ENCODE assay signal across 8 mouse cellular contexts in the genomic region with DNA sequence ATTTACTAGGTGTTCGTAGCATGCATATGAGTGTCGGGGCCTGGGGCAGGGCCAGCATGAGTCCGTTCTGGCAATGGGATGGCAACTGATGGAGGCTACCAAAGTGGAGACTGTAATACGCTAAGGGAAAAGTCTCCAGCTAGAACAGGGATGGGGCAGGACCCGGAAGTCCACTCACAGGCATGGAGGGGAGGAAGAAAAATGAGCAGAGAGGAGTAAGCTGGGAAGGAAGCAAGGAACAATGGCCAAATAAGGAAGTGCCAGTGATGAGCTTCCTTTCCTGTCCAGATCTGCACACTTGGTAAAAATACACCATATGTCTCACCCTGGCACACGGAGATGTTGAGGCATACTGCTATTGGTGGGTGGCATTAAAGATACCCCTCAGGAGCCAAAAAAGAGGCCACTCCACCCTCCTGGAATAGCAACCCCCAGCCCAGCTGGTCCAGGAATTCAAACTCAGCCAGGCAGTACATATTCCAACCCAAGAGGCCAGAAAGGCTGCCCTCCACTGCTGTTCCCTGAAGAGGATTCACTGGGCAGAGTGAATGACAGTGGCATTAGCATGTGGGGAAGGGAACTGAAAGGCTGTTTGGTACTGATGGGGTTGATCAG. TPM values are rescaled to one million over a fixed set of nuclear protein-coding genes. Genes with fewer than 3 reads are reported as not detected.
DNase-seq lines count a peak whose midpoint lies in the region; ATAC-seq lines count a peak whose summit lies in the region.
"Had no signal": no experiment of that assay in that cellular context is flagged by ENCODE, and none has a peak within 500 bp of the region (broad histone marks: within the 10 kb centered on the region; RNA-seq: fewer than 3 reads in every experiment).

No protein-coding gene starts in this region.

- no peak overlapping the region for H3K4me2 ChIP-seq in lung, embryonic 15.5 days
- H3K4me2 ChIP-seq: liver, embryonic 11.5 days had no signal

- H3K9ac ChIP-seq in lung, embryonic 15.5 days = no peak overlapping the region

- H3K9me3 ChIP-seq in lung, embryonic 15.5 days = no peaks in the 10 kb centered on the region

- H3K4me1 ChIP-seq in lung, embryonic 15.5 days = peaks cover 41% of the 10 kb centered on the region

- no peaks in the 10 kb centered on the region for H3K27me3 ChIP-seq in lung, embryonic 15.5 days

- ATAC-seq in lung, embryonic 15.5 days (ENCODE audit: borderline replicate concordance, extremely low read depth, low FRiP score, low TSS enrichment) = peak; percentile 51; the same call in 1 of the 2 replicates
- ATAC-seq in megakaryocyte progenitor cell, adult 5-6 weeks (replicated peaks; ENCODE audit: poor library complexity) = no peak

- no peak for DNase-seq in lung, postnatal 36 days
- DNase-seq in cerebellum, postnatal 10 days = peak; percentile 82 to 87
- peak; percentile 68 to 83 for DNase-seq in frontal cortex, postnatal 36 days (ENCODE audit: low spot score in 2 of 2)
- peak; percentile 69 to 71 for DNase-seq in right cerebral cortex, adult 2 months (ENCODE audit: low spot score in 2 of 2)
- DNase-seq in adrenal gland, postnatal 4 days (ENCODE audit: low spot score in 2 of 2) = no peak

- H3K4me3 ChIP-seq in lung, embryonic 15.5 days = no peak overlapping the region

- 55% methylated on average over 6 of the region's 6 CpGs for WGBS in lung, embryonic 15.5 days

- no peaks in the 10 kb centered on the region for H3K36me3 ChIP-seq in lung, embryonic 15.5 days

- H3K27ac ChIP-seq in lung, embryonic 15.5 days = peak overlapping the region; percentile 56

RNA-seq across cellular contexts. Expression of gene Rasl11b, which starts 57.7 kb away (rescaled TPM):
- polyA plus RNA-seq in lung, embryonic 15.5 days (2015; fragmentation: Nextera tagmentation; extraction: Ambion mirVana) = 150 and 154 TPM in 2 replicates
- 0.12 and 0.68 TPM in 2 replicates for total RNA-seq in megakaryocyte progenitor cell, adult 5-6 weeks (2015)
- total RNA-seq in megakaryocyte progenitor cell, adult 5-6 weeks (2017) = 0.47 and 0.54 TPM in 2 replicates
- total RNA-seq in adrenal gland, postnatal 4 days (2021) = 10 to 100 TPM; 34.4 to 38.9 TPM

Comparison
In these comparisons a context has a peak if more than half of its experiments do, and no peak if none do; other contexts are left out.
1. DNase-seq: peak in cerebellum, postnatal 10 days (2 of 2), frontal cortex, postnatal 36 days (2 of 2) and right cerebral cortex, adult 2 months (2 of 2); none in lung, postnatal 36 days (single experiment) and adrenal gland, postnatal 4 days (0 of 2).
2. RNA of gene Rasl11b, which starts 57.7 kb away (total RNA-seq): 34.4 to 38.9 TPM in adrenal gland, postnatal 4 days; 0.12 to 0.68 TPM in megakaryocyte progenitor cell, adult 5-6 weeks; every median in the first group is over 10 times any median in the second.